Mouse (Mus musculus) mouse trophoblast stem cell (cell line): ENCODE measurements around the gene Adarb1.

ENCODE experiments used
- in situ Hi-C, 2 experiments: fragments of 300-500 bp; cut with MseI, MboI; formaldehyde crosslinking; loops; 2 replicates in 1 of 2; 3 replicates in 1 of 2; pipeline ENCODE4 v1.15.1; 2025

The Adarb1 gene

GRCm38 (mm10) chr10:77321001-77321400 is 97.1 kb downstream of the Adarb1 start:
- in situ Hi-C loops = no loop called here

- in situ Hi-C loops = no loop called here
Measured at GRCm38 (mm10) chr10:77315682-77316081, 102.4 kb downstream of the Adarb1 start.

GRCm38 (mm10) chr10:77314711-77315266 is 103.3 kb downstream of the Adarb1 start:
- in situ Hi-C loops = no loop called here

- in situ Hi-C loops = no loop called here
Measured at GRCm38 (mm10) chr10:77308978-77309377, 109.1 kb downstream of the Adarb1 start.

- in situ Hi-C loops = no loop called here
Measured at GRCm38 (mm10) chr10:77305766-77306165, 112.3 kb downstream of the Adarb1 start.

GRCm38 (mm10) chr10:77304840-77305533 is 113.1 kb downstream of the Adarb1 start:
- in situ Hi-C loops = no loop called here

GRCm38 (mm10) chr10:77304362-77304761 is 113.7 kb downstream of the Adarb1 start:
- in situ Hi-C loops = no loop called here

GRCm38 (mm10) chr10:77300934-77301297 is 117.2 kb downstream of the Adarb1 start:
- in situ Hi-C loops = no loop called here

GRCm38 (mm10) chr10:77300237-77300933 is 117.7 kb downstream of the Adarb1 start:
- in situ Hi-C loops = no loop called here

- in situ Hi-C loops = no loop called here
Measured at GRCm38 (mm10) chr10:77299194-77299593, 118.9 kb downstream of the Adarb1 start.

- in situ Hi-C loops = no loop called here
Measured at GRCm38 (mm10) chr10:77298621-77299020, 119.4 kb downstream of the Adarb1 start.

GRCm38 (mm10) chr10:77294691-77295090 is 123.4 kb downstream of the Adarb1 start:
- in situ Hi-C loops = no loop called here

- in situ Hi-C loops = no loop called here
Measured at GRCm38 (mm10) chr10:77290624-77291366, 127.3 kb downstream of the Adarb1 start.

- in situ Hi-C loops = loop anchor here in 1 of 2 experiments (10.0 kb wide), 2 partner anchors 65 to 195 kb away; no protein-coding TSS in a partner anchor
Measured at GRCm38 (mm10) chr10:77289559-77289958, 128.5 kb downstream of the Adarb1 start.

GRCm38 (mm10) chr10:77288639-77289195 is 129.4 kb downstream of the Adarb1 start:
- in situ Hi-C loops = loop anchor here in 1 of 2 experiments (10.0 kb wide), 2 partner anchors 66 to 196 kb away; no protein-coding TSS in a partner anchor

- in situ Hi-C loops = loop anchor here in 1 of 2 experiments (10.0 kb wide), 2 partner anchors 67 to 197 kb away; no protein-coding TSS in a partner anchor
Measured at GRCm38 (mm10) chr10:77287626-77288025, 130.4 kb downstream of the Adarb1 start.

- in situ Hi-C loops = loop anchor here (5.0 to 10.0 kb wide), 3 partner anchors 67 to 200 kb away; no protein-coding TSS in a partner anchor
Measured at GRCm38 (mm10) chr10:77284832-77285231, 133.2 kb downstream of the Adarb1 start.

- in situ Hi-C loops = loop anchor here (5.0 to 10.0 kb wide), 3 partner anchors 69 to 202 kb away; no protein-coding TSS in a partner anchor
Measured at GRCm38 (mm10) chr10:77282822-77283221, 135.2 kb downstream of the Adarb1 start.

- in situ Hi-C loops = loop anchor here (5.0 to 10.0 kb wide), 3 partner anchors 70 to 203 kb away; no protein-coding TSS in a partner anchor
Measured at GRCm38 (mm10) chr10:77282085-77282484, 136.0 kb downstream of the Adarb1 start.

GRCm38 (mm10) chr10:77273798-77274197 is 144.3 kb downstream of the Adarb1 start:
- in situ Hi-C loops = no loop called here
